Mouse (Mus musculus) kidney, postnatal 14 days (tissue): ENCODE measurements around the gene Pigu.

Experiments
- DNase-seq: peaks from one replicate; pipeline ENCODE4 v3.0.0; 2022; ENCODE audit warnings: mixed read lengths

The Pigu gene

DNA sequence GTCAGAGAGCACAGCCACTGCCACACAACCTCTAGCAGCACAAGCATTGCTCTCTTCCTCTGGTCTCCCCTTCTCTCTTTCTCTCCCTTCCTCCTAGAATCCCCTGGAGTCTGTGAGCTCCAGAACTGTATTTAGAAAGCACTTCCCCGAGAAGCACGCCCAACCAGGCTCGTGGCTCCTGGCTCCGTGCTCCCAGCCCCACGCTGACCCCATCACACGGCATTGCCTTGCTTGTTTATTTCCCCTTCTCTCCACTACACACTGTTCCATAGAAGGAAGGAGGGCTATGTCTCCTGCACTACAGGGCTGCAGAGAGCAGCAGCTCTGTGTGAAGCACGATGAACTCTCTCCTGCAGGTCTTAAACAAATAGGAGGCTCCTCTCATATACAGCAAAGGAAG lies 72.6 kb downstream of the Pigu start:
- no peak for DNase-seq

DNA sequence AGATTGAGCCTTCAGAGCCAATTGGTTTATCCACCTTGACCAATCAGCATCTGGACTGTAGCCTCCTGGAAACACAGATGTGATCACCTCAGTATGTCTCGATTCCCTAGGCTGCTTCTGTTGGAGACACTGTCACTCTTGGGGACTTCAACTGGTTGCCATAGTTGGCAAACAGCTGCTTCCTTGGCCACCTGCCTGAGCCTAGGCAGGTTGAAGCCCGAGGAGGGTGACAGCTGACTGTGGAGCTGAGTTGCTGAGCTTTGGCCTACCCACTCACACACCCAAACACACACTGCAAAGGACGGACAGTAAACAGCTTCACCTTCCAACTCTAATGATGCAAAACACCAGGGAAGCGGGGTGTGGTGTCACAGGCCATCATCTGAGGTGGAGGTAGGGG lies 73.4 kb downstream of the Pigu start:
- no peak for DNase-seq

DNA sequence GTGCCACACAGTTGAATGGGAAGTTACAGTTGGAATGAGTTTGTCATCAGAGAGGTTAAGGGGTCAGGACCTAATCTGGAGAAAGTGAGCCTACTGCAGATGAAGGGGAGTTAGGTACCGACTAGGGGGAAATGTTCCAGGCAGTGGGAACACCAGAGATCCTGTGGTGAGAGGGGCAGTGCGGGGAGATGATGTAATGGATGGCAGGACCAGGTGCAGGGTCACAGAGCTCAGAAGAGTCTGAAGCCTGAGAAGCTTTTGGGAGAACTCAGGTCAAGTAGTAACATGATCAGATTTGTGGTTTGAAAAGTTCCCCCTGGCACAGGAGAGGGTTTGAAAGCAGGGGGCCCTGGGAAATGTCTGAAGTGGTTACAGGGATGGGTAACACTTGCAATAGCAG lies 77.1 kb downstream of the Pigu start:
- no peak for DNase-seq

DNA sequence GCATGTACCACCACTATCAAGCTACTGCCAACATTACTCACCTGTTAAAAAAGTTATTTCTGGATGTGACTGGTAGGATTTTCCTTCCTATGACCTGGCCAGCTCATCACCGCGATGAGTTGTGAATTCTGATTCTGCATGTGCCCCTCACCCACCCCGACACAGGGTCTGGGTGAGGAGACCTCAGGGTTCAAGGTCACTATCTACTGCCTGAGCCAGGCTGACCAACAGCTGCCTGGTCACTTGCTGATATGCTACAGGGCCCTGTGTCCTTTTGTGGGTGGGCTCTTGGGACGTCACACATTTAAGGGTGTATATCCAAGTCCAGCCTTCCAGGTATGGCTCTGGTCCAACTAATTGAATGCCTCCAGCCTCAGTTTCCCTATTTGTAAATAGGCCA lies 78.1 kb downstream of the Pigu start:
- DNase-seq = no peak

DNA sequence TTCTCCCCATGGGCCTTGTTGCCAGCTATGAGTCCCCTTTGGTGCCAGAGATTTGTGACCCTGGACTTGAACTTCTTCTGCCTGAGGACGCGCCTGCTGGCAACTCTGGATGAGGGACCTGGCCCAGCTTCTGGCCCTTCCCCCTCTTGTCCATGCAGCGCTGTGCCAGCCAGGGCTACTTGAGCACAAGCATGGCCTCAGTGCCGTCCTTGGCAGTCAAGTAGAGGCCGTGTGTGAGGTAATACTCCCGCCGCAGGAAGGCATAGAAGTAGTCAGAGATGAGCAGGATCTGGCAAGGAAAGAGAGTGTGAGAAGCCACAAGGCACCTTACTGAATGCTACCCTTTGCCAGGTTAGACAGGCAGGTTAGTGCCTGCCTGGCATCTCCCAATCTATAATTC lies 78.9 kb downstream of the Pigu start:
- DNase-seq = no peak

DNA sequence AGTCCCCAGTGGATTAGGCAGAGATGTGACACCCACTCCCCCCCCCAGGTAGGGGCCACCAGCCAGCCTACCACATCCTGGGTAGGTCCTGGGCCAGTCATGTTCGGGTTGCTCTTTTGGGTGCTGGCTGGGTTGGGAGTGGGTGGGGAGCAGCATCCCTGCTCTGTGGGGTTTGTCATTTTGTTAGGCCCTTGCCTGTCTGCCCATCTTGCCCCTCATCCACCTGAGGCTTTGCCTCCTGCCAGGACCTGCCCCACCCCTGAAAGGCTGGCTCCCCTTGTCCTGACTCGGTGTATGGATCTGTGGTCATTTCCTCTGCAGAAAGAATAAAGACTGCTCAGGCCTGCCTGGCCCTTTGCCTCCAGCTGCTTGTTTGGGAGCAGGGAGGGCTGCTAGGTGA lies 79.5 kb downstream of the Pigu start:
- no peak for DNase-seq

DNA sequence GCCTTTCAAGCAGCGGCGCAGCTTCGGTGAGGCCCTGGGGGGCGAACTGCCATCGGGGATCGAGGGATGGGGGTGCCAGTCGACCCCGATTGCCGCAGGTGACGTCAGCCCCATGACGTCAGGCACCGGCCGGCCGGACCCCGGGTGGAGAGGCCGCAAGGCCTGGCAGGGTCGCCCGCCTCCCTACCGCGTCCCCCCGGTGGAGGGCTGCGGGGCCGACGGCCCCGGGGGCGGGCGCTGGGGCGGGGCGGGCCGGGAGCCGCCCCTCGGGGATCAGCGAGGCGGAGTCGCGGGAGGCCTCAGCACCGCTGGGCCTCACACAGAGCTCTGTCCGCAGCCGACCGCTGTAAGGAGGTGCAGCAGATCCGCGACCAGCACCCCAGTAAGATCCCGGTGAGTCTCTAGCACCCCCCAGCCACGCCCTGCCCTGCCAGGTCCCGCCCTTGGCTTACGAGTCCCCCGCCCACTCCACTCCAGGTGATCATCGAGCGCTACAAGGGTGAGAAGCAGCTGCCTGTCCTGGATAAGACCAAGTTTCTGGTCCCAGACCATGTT lies 80.5 kb downstream of the Pigu start:
- DNase-seq = peak; percentile 80

DNA sequence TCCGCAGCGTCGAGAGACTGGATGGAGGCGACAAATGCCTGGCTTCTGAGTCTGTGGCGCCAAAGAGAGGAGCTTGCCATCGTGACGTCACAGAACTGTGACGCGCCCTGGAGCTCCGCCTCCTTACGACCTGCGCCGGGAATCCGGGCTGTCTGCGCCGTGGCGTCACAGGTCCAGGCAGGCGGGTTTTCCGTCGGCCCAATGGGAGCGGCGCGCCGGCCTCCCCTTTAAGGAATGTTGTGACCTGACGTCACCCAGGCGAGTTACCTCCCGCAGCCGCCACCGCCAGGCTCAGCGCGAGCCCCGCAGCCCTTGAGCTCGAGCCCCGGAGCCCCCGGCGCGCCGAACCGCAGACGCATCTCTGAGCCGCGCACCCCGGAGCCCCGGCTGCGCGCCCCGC lies 81.0 kb downstream of the Pigu start, which contains the start of gene Map1lc3a:
TSS of gene Map1lc3a (plus strand) at position 103 of the 400 bp plus-strand sequence.
- peak; percentile 98 for DNase-seq

DNA sequence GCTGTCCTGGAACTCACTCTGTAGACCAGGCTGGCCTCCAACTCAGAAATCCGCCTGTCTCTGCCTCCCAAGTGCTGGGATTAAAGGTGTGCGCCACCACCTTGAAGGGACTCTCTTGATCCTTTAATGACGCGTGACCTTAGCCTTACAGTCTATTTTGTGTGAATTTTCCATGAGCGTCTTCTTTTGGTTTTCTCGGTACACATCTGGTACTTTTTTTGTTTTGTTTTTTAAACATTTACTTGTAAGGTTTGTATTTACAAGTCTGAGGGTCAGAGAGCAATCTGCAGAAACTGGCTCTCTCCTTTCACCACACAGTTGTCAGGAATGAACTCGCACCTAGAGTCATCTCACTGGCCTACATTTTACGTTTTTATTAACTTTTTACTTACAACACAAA lies 83.6 kb downstream of the Pigu start:
- DNase-seq = no peak

DNA sequence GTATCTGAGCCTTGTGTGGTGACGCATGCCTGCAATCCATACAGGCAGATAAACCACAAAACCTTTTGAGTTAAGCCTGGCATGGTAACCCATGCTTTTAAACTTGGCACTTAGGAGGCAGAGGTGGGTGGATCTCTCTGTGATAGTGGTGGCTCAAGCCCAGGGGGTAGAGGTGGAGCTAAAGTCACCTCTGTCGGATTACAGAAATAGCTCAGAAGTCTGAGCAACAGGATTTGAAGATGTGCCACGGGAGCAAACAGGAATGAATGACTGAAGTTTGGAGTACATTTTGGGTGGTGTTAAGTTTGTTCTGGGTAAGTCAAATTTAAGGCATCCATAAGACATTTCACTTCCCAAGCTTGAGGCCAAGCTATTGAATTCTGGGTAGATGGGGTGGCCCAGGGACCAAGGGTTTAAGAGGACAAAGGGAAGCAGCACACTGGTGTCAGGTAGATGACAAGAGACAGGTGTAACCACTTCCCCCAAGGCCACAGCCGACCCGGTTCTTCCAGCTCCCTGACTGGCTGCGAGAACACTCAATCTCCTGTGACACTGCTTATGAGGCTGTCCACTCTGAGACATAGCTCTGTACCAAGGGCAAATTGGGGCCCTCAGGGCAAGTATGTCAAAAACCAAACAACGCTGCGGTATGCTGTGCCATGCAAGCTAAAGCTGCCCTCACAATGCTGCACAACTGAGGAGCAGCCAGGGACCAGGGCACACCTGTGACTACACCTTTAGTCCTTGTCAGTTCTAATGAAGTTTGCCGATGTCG lies 84.6 kb downstream of the Pigu start:
- no peak for DNase-seq

DNA sequence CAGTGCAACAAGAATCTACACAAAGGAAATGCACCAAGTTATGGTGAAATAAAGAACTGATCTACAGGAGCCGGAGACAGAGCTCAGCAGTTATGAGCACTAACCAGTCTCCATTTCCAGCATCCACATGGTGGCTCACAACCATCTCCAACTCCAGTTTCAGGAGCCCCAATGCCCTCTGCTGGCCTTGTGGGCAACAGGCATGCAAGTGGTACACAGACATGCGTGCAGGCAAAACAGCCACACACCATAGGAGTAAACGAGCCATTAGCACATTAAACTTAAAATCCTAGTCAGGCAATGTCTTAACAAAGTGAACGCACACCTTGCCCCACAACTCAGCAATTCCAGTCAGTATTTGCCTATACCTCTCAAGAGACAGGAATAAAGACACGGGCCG lies 85.3 kb downstream of the Pigu start:
- DNase-seq = no peak

DNA sequence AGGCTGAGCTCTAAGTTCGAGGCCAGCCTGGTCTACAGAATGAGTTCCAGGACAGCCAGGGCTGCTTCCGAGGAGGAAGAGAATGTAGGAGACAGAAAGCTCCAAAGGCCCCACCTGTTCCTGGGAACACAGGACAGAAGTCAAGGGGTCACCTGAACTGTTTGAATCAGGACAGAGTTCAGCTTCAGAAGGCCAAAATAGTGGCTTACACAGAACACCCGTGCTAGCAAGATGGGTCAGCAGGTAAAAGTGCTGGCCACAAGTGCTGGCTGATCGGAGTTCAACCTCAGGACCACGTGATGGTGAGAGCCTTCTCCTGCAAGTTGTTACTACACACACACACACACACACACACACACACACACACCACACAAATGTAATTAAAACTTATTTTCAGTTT lies 90.3 kb downstream of the Pigu start:
- no peak for DNase-seq

DNA sequence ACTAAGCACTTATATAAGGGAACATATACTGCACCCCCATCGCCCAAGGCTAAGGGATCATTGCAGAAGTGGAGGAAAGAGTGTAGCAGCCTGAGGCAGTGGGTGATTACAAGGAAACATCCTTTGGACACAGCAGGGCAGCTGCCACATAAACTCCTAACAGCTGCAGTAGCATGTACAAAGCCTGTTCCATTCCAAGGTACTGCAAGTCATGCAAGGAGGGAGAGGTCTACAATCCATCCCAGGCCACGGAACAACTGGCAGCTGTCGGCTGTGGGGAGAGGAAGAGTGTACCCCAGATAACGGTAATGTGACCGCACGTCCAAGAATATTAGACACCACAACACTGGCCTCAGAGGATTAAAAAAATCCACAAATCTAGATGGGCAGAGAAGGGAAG lies 91.7 kb downstream of the Pigu start:
- DNase-seq = no peak

DNA sequence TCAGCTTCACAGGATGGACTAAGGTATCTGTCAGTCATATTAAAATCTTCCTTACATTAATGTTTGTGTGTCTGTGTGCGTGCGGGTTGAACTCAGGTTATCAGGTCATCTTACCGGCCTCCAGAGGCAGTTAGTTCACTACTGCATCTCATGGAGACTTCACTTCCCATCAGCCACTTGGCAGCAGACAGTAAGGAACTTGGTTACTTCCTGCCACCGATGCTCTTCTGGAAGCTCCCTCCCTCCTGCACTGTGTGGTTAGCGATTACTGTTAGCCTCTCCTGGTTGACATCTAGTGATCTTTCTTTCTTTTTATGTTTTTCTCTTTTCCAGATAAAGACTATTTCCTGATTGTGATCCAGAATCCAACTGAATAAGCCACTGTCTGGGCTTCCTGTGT lies 107.6 kb downstream of the Pigu start:
- no peak for DNase-seq

DNA sequence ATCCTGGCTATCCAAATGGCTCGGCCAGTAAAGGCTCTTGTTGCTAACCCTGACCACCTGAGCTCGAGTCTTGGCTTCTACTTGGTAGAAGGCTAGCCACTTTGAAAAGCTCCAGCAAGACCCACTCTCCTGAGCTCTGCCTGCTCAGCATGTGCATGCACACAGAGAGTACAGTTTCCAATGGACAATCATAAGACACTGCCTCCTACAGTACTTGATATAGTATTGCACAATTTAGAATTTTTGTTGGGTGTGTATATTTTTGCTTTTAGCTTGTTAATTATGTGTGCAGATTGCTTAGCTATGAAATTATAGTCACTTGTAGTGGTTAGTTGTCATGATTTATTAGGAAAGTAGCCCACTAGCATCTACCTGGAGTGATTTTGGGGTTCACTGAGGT lies 108.5 kb downstream of the Pigu start:
- DNase-seq = no peak

DNA sequence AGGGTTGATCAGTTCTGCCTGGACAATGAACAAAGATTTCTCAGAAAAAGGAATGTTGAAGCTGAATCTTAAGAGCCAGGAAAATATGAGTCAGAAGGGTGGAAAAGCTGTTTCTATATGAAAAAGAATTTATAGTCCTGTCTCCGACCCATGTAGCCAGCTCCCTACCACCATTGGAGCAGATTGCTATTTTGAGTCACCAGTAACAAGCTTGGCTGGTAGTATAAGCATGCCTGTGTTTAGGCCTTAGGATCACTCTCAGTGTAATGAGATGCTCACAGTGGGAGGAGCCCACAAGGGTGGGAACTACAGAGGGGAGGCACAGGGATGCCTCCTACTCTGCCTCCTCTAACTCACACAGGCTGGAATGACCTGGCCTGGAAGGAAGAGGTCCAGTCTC lies 109.0 kb downstream of the Pigu start:
- no peak for DNase-seq

DNA sequence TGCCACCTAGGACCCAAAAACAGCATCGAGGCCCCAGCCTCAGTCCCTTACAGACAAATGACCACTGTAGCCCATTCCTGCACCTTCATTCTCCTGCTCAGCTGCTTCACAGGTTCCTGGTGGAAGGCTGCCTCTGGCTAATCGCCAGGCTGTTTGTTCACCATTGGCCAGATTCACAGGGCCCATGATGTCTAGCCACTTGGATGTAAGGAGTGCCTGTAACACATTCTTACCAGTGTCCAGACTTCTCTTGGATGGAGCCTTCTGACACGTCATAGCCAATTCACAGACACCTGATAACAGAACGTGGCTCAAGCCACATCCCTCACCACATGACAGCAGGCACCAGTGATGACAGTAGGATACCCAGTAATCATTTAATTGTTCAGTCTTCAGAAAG lies 111.0 kb downstream of the Pigu start:
- no peak for DNase-seq

DNA sequence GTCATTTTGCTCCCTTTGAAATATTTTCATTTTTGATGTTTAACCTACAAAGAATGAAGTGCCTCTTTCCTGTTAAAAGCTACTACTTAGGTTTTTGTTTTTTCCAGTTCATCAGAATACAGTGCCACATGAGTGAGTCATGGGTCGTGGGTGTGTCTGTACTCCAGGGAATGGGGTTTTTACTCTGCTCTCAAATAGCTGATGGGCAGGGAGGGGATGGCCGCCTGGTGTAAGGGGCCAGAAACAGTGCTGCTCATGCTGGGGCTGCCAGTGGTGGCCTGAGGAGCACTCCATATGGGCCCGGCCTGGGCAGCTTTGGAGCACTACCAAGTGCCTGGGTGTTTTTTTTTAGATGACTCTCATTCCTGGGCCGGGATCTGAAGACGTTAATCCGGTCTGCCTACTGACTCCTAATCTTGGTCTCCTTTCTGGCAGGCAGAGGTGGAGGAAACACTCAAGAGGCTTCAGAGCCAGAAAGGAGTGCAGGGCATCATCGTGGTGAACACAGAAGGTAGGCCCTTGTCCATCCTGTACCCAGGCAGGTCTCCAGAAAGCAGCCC lies 114.9 kb downstream of the Pigu start:
- no peak for DNase-seq

DNA sequence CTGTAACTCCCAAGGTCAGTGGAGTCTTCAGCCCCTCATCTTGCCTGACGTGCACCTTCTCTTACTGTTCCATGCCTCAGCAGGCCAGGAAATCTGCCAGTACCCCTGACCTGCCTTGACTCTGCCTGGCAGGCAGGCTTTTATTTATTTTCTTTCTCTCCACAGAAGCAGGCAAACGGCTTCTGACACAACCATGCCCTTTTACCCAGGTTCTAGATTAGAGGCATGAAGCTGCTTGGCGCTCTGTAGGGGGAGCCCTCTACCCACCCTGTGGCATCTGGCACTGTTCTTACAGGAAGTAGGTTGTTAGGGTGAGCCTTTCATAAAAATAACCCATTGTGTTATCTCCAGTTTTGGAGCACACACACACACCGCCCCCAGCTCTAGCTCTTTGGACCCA lies 116.3 kb downstream of the Pigu start:
- DNase-seq = peak; percentile 33

DNA sequence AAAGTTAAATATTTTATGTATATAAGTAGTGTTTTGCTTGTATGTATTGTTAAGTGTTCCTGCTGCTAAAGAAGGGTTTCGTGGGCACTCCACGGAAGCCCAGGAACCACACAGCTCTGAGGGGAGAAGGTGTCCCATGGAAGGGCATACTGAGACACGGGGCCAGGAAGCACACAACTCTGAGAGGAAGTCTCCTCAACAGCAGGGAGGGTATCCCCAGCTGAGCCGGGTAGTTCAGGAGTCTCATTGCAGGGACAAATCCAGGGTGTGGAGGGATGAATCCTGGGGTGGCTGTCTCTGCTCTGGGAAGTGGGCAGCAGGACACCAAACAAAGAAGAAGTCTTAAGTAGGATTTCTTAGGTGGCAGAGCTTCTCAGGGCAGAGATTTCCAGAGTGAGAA lies 120.0 kb downstream of the Pigu start:
- DNase-seq = no peak

DNA sequence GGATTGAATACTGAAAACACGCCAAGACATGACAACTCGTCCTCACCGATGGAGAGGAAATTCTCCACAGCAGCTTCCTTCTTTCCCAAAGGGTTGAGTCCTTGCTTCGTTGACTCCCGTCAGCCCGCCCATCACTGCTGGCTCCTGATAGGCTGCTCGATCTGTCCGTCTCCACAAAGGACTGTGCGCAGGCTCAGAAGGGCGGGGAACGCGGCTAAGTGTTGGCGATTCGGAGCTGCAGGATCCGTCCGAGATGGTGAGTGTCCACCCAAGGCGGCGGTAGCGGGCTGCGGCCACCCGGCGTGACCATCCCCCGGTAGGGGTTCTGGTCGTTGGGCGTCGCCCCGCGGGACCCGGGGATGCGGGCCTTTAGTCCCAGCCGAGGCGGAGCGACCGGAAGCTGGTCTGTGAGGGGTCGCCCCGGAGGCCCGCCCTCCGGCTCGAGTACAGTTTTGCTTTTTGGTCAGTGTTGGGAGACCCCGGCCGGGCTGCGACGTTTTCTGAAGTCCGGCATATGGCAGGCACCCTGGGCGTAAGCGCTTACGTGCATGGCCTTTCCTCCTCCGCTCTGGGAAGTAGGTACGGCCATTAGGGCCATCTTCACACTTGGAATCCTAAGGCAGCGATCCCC lies 120.8 kb downstream of the Pigu start, which contains the start of gene Dynlrb1:
TSS of gene Dynlrb1 (plus strand) at position 172 of the 631 bp plus-strand sequence.
- peak; percentile 99 for DNase-seq

DNA sequence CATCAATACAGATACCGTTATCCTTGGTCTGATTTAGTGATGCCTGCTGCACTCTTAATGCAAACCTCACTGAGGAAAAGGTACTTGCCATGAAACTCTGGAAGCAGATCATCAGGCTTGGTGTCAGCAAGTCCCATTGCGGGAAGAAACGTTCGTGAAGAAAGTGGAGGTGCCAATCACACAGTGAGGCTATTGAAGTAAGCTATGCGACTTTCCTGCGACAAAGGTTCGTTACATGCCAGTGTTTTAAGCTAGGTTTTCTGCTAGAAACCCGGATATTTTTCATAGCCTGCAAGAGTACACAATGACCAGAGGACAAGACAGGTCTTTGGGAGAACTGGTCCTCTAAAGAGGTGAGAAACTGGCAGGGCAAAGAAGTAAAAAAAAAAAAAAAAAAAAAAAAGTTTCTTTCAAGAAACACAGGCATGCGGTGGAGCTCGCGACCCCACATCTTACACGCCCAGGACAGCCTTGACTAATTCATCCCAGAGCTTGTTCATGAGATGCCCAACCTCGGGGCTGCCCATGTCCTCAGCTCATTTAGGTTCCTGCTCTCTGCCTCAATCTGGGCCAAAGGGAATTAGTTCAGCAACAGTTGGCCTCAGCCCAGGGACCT lies 121.4 kb downstream of the Pigu start:
- DNase-seq = no peak
